Mouse (Mus musculus) forebrain, postnatal 0 days (tissue): ENCODE data around the gene Adck2. TPM values are rescaled to one million over a fixed set of nuclear protein-coding genes. Genes with fewer than 3 reads are reported as not detected.

Experiments
- ATAC-seq: fragments of 200-750 bp; cut with Nextera tagmentation; 2 replicates; pipeline ENCODE4 v1.8.0; 2017; ENCODE audit warnings: mild to moderate bottlenecking, moderate library complexity
- DNase-seq: peaks from one replicate; pipeline ENCODE4 v3.0.0-alpha.2; 2015
- H3K27ac ChIP-seq: fragments of 300-500 bp; sonication (generic); 2 replicates; pipeline ENCODE4 v1.5.1; 2014; ENCODE audit warnings: low read depth, mild to moderate bottlenecking, antibody characterized with exemption, low read length, moderate library complexity, mixed read lengths
- H3K27me3 ChIP-seq: fragments of 300-500 bp; sonication (generic); 2 replicates; pipeline ENCODE4 v1.6.1; 2014; ENCODE audit warnings: mild to moderate bottlenecking, low read length, mixed read lengths; ENCODE audit not compliant: insufficient read depth
- H3K36me3 ChIP-seq: fragments of 300-500 bp; sonication (generic); 2 replicates; pipeline ENCODE4 v1.6.1; 2014; ENCODE audit warnings: mild to moderate bottlenecking, moderate library complexity; ENCODE audit not compliant: insufficient read depth
- H3K4me1 ChIP-seq: fragments of 300-500 bp; sonication (generic); 2 replicates; pipeline ENCODE4 v1.6.1; 2014; ENCODE audit warnings: antibody characterized with exemption; ENCODE audit not compliant: insufficient read depth
- H3K4me2 ChIP-seq: fragments of 300-500 bp; sonication (generic); 2 replicates; pipeline ENCODE4 v1.6.1; 2014; ENCODE audit warnings: low read depth, mild to moderate bottlenecking, moderate library complexity
- H3K4me3 ChIP-seq: fragments of 300-500 bp; sonication (generic); 2 replicates; pipeline ENCODE4 v1.5.1; 2014; ENCODE audit warnings: low read depth, low read length, mixed read lengths
- H3K9ac ChIP-seq: fragments of 300-500 bp; sonication (generic); 2 replicates; pipeline ENCODE4 v1.6.1; 2014; ENCODE audit warnings: mild to moderate bottlenecking
- H3K9me3 ChIP-seq: fragments of 300-500 bp; sonication (generic); 2 replicates; pipeline ENCODE4 v1.6.1; 2016; ENCODE audit warnings: low read length
- CTCF ChIP-seq: sonication (generic); IDR thresholded peaks from 2 replicates; pipeline ENCODE4 v1.5.1; 2016; ENCODE audit warnings: antibody characterized with exemption, control low read depth, low read depth
- WGBS: fragments of 180-500 bp; shearing (Covaris S2); extraction: QIAGEN DNeasy Blood & Tissue Kit; methylation state at CpG from one replicate; pipeline ENCODE4 v1.1.7; 2014; 5-methylcytosine and 5-hydroxymethylcytosine counted together
- polyA plus RNA-seq: library from polyadenylated mRNA; unstranded; fragments of >200 nt; fragmentation: Nextera tagmentation; extraction: Ambion mirVana; gene quantifications from 2 replicates; pipeline ENCODE4 v1.2.1, GENCODE M21; 2015
- total RNA-seq: library from RNA; depleted of rRNA; stranded (reverse); fragments of >200 nt; gene quantifications from 2 replicates; pipeline ENCODE4 v1.2.3, GENCODE M21; 2014; rRNA removed

The Adck2 gene
- total RNA-seq (17.6 and 21.9 TPM in 2 replicates), polyA plus RNA-seq (34.5 and 40.3 TPM in 2 replicates)

- WGBS, result under 1% methylated on average over 49 of the region's 49 CpGs
- DNase-seq (peak; percentile 84), ATAC-seq (peak; percentile 97)
- peak; percentile 64 for TF ChIP-seq CTCF
- Histone ChIP-seq H3K9me3 (no peaks in the 10 kb centered on the region), H3K4me1 (peaks cover 11% of the 10 kb centered on the region; the same call in 1 of the 2 replicates), H3K36me3 (peaks cover 21% of the 10 kb centered on the region), H3K4me2 (peak within 1 kb of the TSS; percentile 89), H3K27me3 (no peaks in the 10 kb centered on the region), H3K9ac (peak within 1 kb of the TSS; percentile 88), H3K27ac (peak within 1 kb of the TSS; percentile 90), H3K4me3 (peak within 1 kb of the TSS; percentile 66)
These were observed at the start of gene Adck2 for GRCm38 (mm10) chr6:39573791-39574554. Gene Adck2, plus strand, starts transcription at chr6:39573873.

DNA sequence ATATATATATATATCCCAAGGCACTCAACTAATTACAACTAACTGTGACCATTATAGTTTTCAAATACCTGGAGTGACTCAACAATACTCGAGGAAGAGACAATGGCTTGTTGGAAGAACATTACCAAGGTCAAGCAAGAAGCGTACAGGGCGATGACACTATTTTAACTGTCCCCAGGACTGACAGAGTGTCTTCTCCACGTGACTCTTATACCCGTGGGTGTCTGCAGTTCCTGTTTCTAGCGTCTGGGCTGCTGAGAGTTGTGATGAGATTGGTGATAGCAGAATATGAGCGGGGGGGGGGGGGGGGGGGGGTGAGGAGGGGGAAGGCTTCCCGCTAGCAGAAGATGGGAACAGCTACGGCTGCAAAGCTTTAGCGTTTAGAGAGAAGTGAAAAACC is 46.9 kb upstream of the Adck2 start:
- Histone ChIP-seq H3K9me3 (no peaks in the 10 kb centered on the region), H3K27me3 (no peaks in the 10 kb centered on the region), H3K9ac (no peak overlapping the region), H3K4me1 (no peaks in the 10 kb centered on the region), H3K4me3 (no peak overlapping the region), H3K27ac (no peak overlapping the region), H3K36me3 (peaks cover 9% of the 10 kb centered on the region), H3K4me2 (no peak overlapping the region)
- no peak for ATAC-seq
- no peak for DNase-seq
- no peak for TF ChIP-seq CTCF
- 81% methylated on average over 10 of the region's 10 CpGs for WGBS

GRCm38 (mm10) chr6:39527337-39527784 is 46.3 kb upstream of the Adck2 start:
- ATAC-seq (no peak), DNase-seq (no peak)
- H3K4me1 ChIP-seq, result no peaks in the 10 kb centered on the region
- no peaks in the 10 kb centered on the region for H3K27me3 ChIP-seq
- WGBS, result 80% methylated on average over 7 of the region's 7 CpGs
- no peaks in the 10 kb centered on the region for H3K9me3 ChIP-seq
- H3K4me2 ChIP-seq, result no peak overlapping the region
- H3K9ac ChIP-seq, result no peak overlapping the region
- peak overlapping the region; percentile 50 for H3K27ac ChIP-seq
- TF ChIP-seq CTCF, result no peak
- peaks cover 7% of the 10 kb centered on the region for H3K36me3 ChIP-seq
- no peak overlapping the region for H3K4me3 ChIP-seq

- H3K9ac ChIP-seq, result no peak overlapping the region
- peak overlapping the region; percentile 62 for H3K27ac ChIP-seq
- DNase-seq (peak; percentile 14), ATAC-seq (peak; percentile 42)
- WGBS, result 22% methylated on average over 4 of the region's 4 CpGs
- no peak for TF ChIP-seq CTCF
- H3K27me3 ChIP-seq, result no peaks in the 10 kb centered on the region
- H3K4me3 ChIP-seq, result no peak overlapping the region
- no peak overlapping the region for H3K4me2 ChIP-seq
- peaks cover 3% of the 10 kb centered on the region; the same call in 1 of the 2 replicates for H3K36me3 ChIP-seq
- no peaks in the 10 kb centered on the region for H3K9me3 ChIP-seq
- H3K4me1 ChIP-seq, result no peaks in the 10 kb centered on the region
These were observed 45.9 kb upstream of the Adck2 start for GRCm38 (mm10) chr6:39527811-39528210.

GRCm38 (mm10) chr6:39528671-39529535 is 44.8 kb upstream of the Adck2 start:
- Histone ChIP-seq H3K4me3 (no peak overlapping the region), H3K4me1 (no peaks in the 10 kb centered on the region), H3K27me3 (no peaks in the 10 kb centered on the region), H3K9ac (no peak overlapping the region), H3K9me3 (no peaks in the 10 kb centered on the region), H3K36me3 (no peaks in the 10 kb centered on the region), H3K4me2 (peak overlapping the region; percentile 4; the same call in 1 of the 2 replicates), H3K27ac (peak overlapping the region; percentile 62; the same call in 1 of the 2 replicates)
- TF ChIP-seq CTCF, result no peak
- ATAC-seq (peak; percentile 89), DNase-seq (peak; percentile 75)
- 32% methylated on average over 12 of the region's 12 CpGs for WGBS

- no peaks in the 10 kb centered on the region for H3K9me3 ChIP-seq
- no peak for ATAC-seq
- H3K4me2 ChIP-seq, result no peak overlapping the region
- H3K9ac ChIP-seq, result no peak overlapping the region
- H3K4me1 ChIP-seq, result 0 out of 2 replicates have a peak, but pooled peaks cover 3% of the 10 kb centered on the region
- DNase-seq, result no peak
- no peaks in the 10 kb centered on the region for H3K27me3 ChIP-seq
- H3K36me3 ChIP-seq, result no peaks in the 10 kb centered on the region
- no peak overlapping the region for H3K4me3 ChIP-seq
- no peak for TF ChIP-seq CTCF
- no peak overlapping the region for H3K27ac ChIP-seq
These were observed 38.7 kb upstream of the Adck2 start for GRCm38 (mm10) chr6:39534944-39535343.

DNA sequence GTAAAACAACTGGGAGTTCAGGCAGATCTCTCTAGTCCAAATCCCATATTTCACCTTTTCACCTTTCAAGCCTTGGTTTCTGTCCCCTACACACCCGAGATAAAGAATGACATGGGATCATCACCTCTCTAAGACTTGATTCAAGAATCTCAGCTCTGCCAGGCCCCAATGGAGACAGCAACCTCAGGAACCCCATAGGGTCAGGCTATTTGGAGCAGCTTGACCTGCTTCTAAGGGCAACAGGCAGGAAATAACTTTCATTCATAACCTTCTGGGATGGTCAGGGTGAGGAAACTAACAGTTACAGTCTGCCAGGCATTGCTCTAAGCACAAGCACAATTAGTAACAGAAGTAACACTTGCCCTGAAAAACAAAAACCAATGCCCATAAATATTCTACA is 37.1 kb upstream of the Adck2 start:
- no peaks in the 10 kb centered on the region for H3K9me3 ChIP-seq
- H3K27me3 ChIP-seq, result no peaks in the 10 kb centered on the region
- H3K4me2 ChIP-seq, result no peak overlapping the region
- H3K4me3 ChIP-seq, result no peak overlapping the region
- H3K36me3 ChIP-seq, result no peaks in the 10 kb centered on the region
- no peak for DNase-seq
- WGBS, result 67% methylated on average over 1 of the region's 1 CpGs
- TF ChIP-seq CTCF, result no peak
- no peak for ATAC-seq
- 0 out of 2 replicates have a peak, but pooled peaks cover 3% of the 10 kb centered on the region for H3K4me1 ChIP-seq
- H3K9ac ChIP-seq, result no peak overlapping the region
- no peak overlapping the region for H3K27ac ChIP-seq
